Mouse (Mus musculus) layer of hippocampus, adult 2 months (tissue): ENCODE results near the gene Ctps. TPM values are rescaled to one million over a fixed set of nuclear protein-coding genes. Genes with fewer than 3 reads are reported as not detected.

Experiments used
- DNase-seq, 2 experiments: peaks; one replicate each; pipeline ENCODE4 v3.0.0; 2022; ENCODE audit warnings: low spot score in 2 of 2
- H3K27ac ChIP-seq: fragments of 200-600 bp; 2 replicates; pipeline ENCODE4 v1.8.1; 2022
- H3K4me3 ChIP-seq: fragments of 200-600 bp; 2 replicates; pipeline ENCODE4 v1.8.1; 2022; ENCODE audit warnings: mild to moderate bottlenecking
- CTCF ChIP-seq: fragments of 200-600 bp; conservative IDR thresholded peaks from 2 replicates; pipeline ENCODE4 v1.8.1; 2022; ENCODE audit warnings: antibody characterized with exemption, mild to moderate bottlenecking, moderate library complexity
- total RNA-seq, 2 experiments: library from RNA; stranded (reverse); gene quantifications; 2 replicates each; pipeline ENCODE4 v1.2.3; 2021

Ctps gene
- total RNA-seq, 2 experiments from 2014 or later: 33.5 to 38.4 TPM

- H3K27ac ChIP-seq: no peak overlapping the region
- no peak for DNase-seq
- H3K4me3 ChIP-seq: no peak overlapping the region
- no peak for TF ChIP-seq CTCF
These were observed 31.4 kb downstream of the Ctps start for GRCm38 (mm10) chr4:120538664-120539063.

- H3K4me3 ChIP-seq: no peak within 1 kb of the TSS
- DNase-seq: no peak
- TF ChIP-seq CTCF: no peak
- H3K27ac ChIP-seq: no peak within 1 kb of the TSS
These were observed 38.1 kb downstream of the Ctps start, which contains the start of gene Slfnl1 for GRCm38 (mm10) chr4:120531986-120532385. Gene Slfnl1, plus strand, starts transcription at chr4:120532231.

GRCm38 (mm10) chr4:120528171-120528570, 41.9 kb downstream of the Ctps start:
- no peak for DNase-seq
- no peak overlapping the region for H3K4me3 ChIP-seq
- TF ChIP-seq CTCF: no peak
- no peak overlapping the region for H3K27ac ChIP-seq

GRCm38 (mm10) chr4:120523092-120523491, 47.0 kb downstream of the Ctps start:
- no peak for DNase-seq
- no peak for TF ChIP-seq CTCF
- H3K4me3 ChIP-seq: no peak overlapping the region

GRCm38 (mm10) chr4:120522351-120522750, 47.7 kb downstream of the Ctps start:
- no peak for TF ChIP-seq CTCF
- Histone ChIP-seq H3K4me3 (no peak overlapping the region), H3K27ac (no peak overlapping the region)
- no peak for DNase-seq

More at GRCm38 (mm10) chr4:120523092-120523491, 47.0 kb downstream of the Ctps start:
- H3K27ac ChIP-seq: no peak overlapping the region

GRCm38 (mm10) chr4:120521761-120522160, 48.3 kb downstream of the Ctps start:
- no peak for TF ChIP-seq CTCF
- H3K27ac ChIP-seq: no peak overlapping the region

GRCm38 (mm10) chr4:120517335-120517734, 52.7 kb downstream of the Ctps start:
- DNase-seq: no peak
- TF ChIP-seq CTCF: no peak
- Histone ChIP-seq H3K4me3 (no peak overlapping the region), H3K27ac (no peak overlapping the region)

More at GRCm38 (mm10) chr4:120521761-120522160, 48.3 kb downstream of the Ctps start:
- DNase-seq: no peak
- no peak overlapping the region for H3K4me3 ChIP-seq

GRCm38 (mm10) chr4:120516907-120517306, 53.2 kb downstream of the Ctps start:
- Histone ChIP-seq H3K27ac (no peak overlapping the region), H3K4me3 (no peak overlapping the region)
- TF ChIP-seq CTCF: no peak
- no peak for DNase-seq

- no peak for DNase-seq
- Histone ChIP-seq H3K27ac (no peak overlapping the region), H3K4me3 (no peak overlapping the region)
- no peak for TF ChIP-seq CTCF
These were observed 53.6 kb downstream of the Ctps start for GRCm38 (mm10) chr4:120516491-120516890.

GRCm38 (mm10) chr4:120514366-120514765, 55.7 kb downstream of the Ctps start:
- no peak for TF ChIP-seq CTCF
- no peak overlapping the region for H3K27ac ChIP-seq
- no peak overlapping the region for H3K4me3 ChIP-seq
- DNase-seq: no peak

- Histone ChIP-seq H3K4me3 (no peak overlapping the region), H3K27ac (no peak overlapping the region)
- DNase-seq: no peak
- no peak for TF ChIP-seq CTCF
These were observed 58.9 kb downstream of the Ctps start for GRCm38 (mm10) chr4:120511203-120511602.

GRCm38 (mm10) chr4:120506955-120507354, 63.1 kb downstream of the Ctps start:
- no peak overlapping the region for H3K4me3 ChIP-seq
- TF ChIP-seq CTCF: peak; percentile 54
- DNase-seq: no peak
- no peak overlapping the region for H3K27ac ChIP-seq

Other genes with a start within 250 kb of the Ctps start
- gene Scmh1, start 165.0 kb downstream of the Ctps start, total RNA-seq: 10 to 100 TPM; 87.9 to 92.3 TPM
- under 1 TPM; 0.27 to 0.33 TPM for gene Slfnl1, start 38.0 kb downstream of the Ctps start, total RNA-seq
- gene Gm8439, start 18.5 kb upstream of the Ctps start, total RNA-seq: not detected
- 1 to 10 TPM; 2.0 TPM for gene Cited4, start 96.3 kb upstream of the Ctps start, total RNA-seq
- 1 to 10 TPM; 4.2 to 4.3 TPM for gene Kcnq4, start 178.3 kb upstream of the Ctps start, total RNA-seq